Mouse (Mus musculus) CH12.LX (cell line): ENCODE data around the gene Capn13. TPM values are rescaled to one million over a fixed set of nuclear protein-coding genes. Genes with fewer than 3 reads are reported as not detected.
"Not testable (repeated sequence)": the region's sequence is repeated elsewhere in the genome, so short reads cannot be mapped to it uniquely, and the experiment has no call there.

Source experiments
- DNase-seq: peaks from one replicate; pipeline ENCODE4 v3.0.0-alpha.2; 2013; ENCODE audit errors: extremely low read depth
- H3K27ac ChIP-seq: 2 replicates; pipeline ENCODE4 v1.5.1; 2012; ENCODE audit warnings: low read depth, mild to moderate bottlenecking, control low read depth, moderate library complexity; ENCODE audit not compliant: insufficient read depth
- H3K27me3 ChIP-seq: replicated peaks from 2 replicates; pipeline ENCODE3; 2012; ENCODE audit warnings: inconsistent platforms
- H3K36me3 ChIP-seq, 2 experiments: replicated peaks in 1 of 2; 2 replicates each; pipeline versions ENCODE3 to v1.6.1; 2012; ENCODE audit warnings: inconsistent platforms in 1 of 2, low read length in 1 of 2, mild to moderate bottlenecking in 1 of 2, mixed read lengths in 1 of 2, moderate library complexity in 1 of 2; ENCODE audit not compliant: control insufficient read depth in 1 of 2, insufficient read depth in 1 of 2
- H3K4me1 ChIP-seq, 2 experiments: 2 replicates each; pipeline ENCODE4 v1.6.1; 2012; ENCODE audit warnings: inconsistent platforms in 1 of 2, moderate library complexity in 1 of 2; ENCODE audit not compliant: insufficient read depth in 2 of 2, control insufficient read depth in 1 of 2
- H3K4me2 ChIP-seq: 2 replicates; pipeline ENCODE4 v1.6.1; 2012; ENCODE audit warnings: low read depth, mild to moderate bottlenecking, control low read depth; ENCODE audit not compliant: poor library complexity, insufficient read depth, severe bottlenecking
- H3K4me3 ChIP-seq, 3 experiments: fragments of 150-350 bp in 1 of 3; sonication (generic) in 1 of 3; replicated peaks in 1 of 3; 2 replicates each; pipeline versions ENCODE3 to v1.5.1; 2011 to 2012; ENCODE audit warnings: low read depth in 2 of 3, low read length in 2 of 3, mild to moderate bottlenecking in 2 of 3, moderate library complexity in 2 of 3, control low read depth in 1 of 3, improper control_type of control experiment in 1 of 3, inconsistent platforms in 1 of 3, mixed read lengths in 1 of 3; ENCODE audit not compliant: poor library complexity in 1 of 3
- H3K79me2 ChIP-seq: replicated peaks from 2 replicates; pipeline ENCODE4 v1.6.1; 2012; ENCODE audit warnings: mild to moderate bottlenecking, moderate library complexity; ENCODE audit not compliant: control insufficient read depth, poor library complexity, insufficient read depth, severe bottlenecking; ENCODE audit errors: extremely low read depth
- H3K9ac ChIP-seq: 2 replicates; pipeline ENCODE4 v1.6.1; 2012; ENCODE audit warnings: low read depth, mild to moderate bottlenecking, control low read depth, moderate library complexity; ENCODE audit not compliant: insufficient read depth
- H3K9me3 ChIP-seq: replicated peaks from 2 replicates; pipeline ENCODE3; 2012; ENCODE audit warnings: low read length, inconsistent platforms, mixed read lengths
- CHD1 ChIP-seq: IDR thresholded peaks from 2 replicates; pipeline ENCODE4 v1.6.1; 2012; ENCODE audit warnings: low read depth, low read length, improper control_type of control experiment, inconsistent platforms
- CHD2 ChIP-seq: IDR thresholded peaks from 2 replicates; pipeline ENCODE4 v1.6.1; 2011; ENCODE audit warnings: low read length, improper control_type of control experiment
- CTCF ChIP-seq, 2 experiments: IDR thresholded peaks in 1 of 2; conservative IDR thresholded peaks in 1 of 2; 2 replicates each; pipeline ENCODE4 v1.5.1; 2011 to 2012; ENCODE audit warnings: low read depth in 2 of 2, low read length in 2 of 2, improper control_type of control experiment in 1 of 2, inconsistent platforms in 1 of 2, mild to moderate bottlenecking in 1 of 2, moderate library complexity in 1 of 2
- ELF1 ChIP-seq: IDR thresholded peaks from 2 replicates; pipeline ENCODE4 v1.6.1; 2014; ENCODE audit warnings: low read depth, mild to moderate bottlenecking, inconsistent platforms, low read length, improper control_type of control experiment
- GABPA ChIP-seq: IDR thresholded peaks from 2 replicates; pipeline ENCODE4 v1.6.1; 2012; ENCODE audit warnings: low read depth, low read length, improper control_type of control experiment, inconsistent platforms; ENCODE audit not compliant: insufficient replicate concordance
- HCFC1 ChIP-seq: IDR thresholded peaks from 2 replicates; pipeline ENCODE4 v1.6.1; 2012; ENCODE audit warnings: low read depth, mild to moderate bottlenecking, inconsistent platforms, low read length, improper control_type of control experiment
- MAX ChIP-seq: IDR thresholded peaks from 2 replicates; pipeline ENCODE4 v1.6.1; 2011; ENCODE audit warnings: low read length, improper control_type of control experiment
- MYC ChIP-seq: IDR thresholded peaks from 2 replicates; pipeline ENCODE4 v1.6.1; 2011; ENCODE audit warnings: low read depth, mild to moderate bottlenecking, improper control_type of control experiment, low read length
- POLR2A ChIP-seq: IDR thresholded peaks from 2 replicates; pipeline ENCODE4 v1.6.1; 2011; ENCODE audit warnings: low read depth, mild to moderate bottlenecking, improper control_type of control experiment, low read length
- POLR2AphosphoS2 ChIP-seq: IDR thresholded peaks from 2 replicates; pipeline ENCODE4 v1.6.1; 2011; ENCODE audit warnings: low read depth, low read length, improper control_type of control experiment
- RAD21 ChIP-seq: IDR thresholded peaks from 2 replicates; pipeline ENCODE4 v1.6.1; 2011; ENCODE audit warnings: low read depth, mild to moderate bottlenecking, low read length, improper control_type of control experiment, moderate library complexity
- RCOR1 ChIP-seq: conservative IDR thresholded peaks from 2 replicates; pipeline ENCODE4 v1.6.1; 2012; ENCODE audit warnings: low read depth, mild to moderate bottlenecking, inconsistent platforms, low read length, improper control_type of control experiment
- SIN3A ChIP-seq: IDR thresholded peaks from 2 replicates; pipeline ENCODE4 v1.6.1; 2012; ENCODE audit warnings: low read length, improper control_type of control experiment, inconsistent platforms
- SMC3 ChIP-seq: IDR thresholded peaks from 2 replicates; pipeline ENCODE4 v1.6.1; 2011; ENCODE audit warnings: low read depth, low read length, improper control_type of control experiment
- TBP ChIP-seq: conservative IDR thresholded peaks from 2 replicates; pipeline ENCODE4 v1.6.1; 2011; ENCODE audit warnings: low read depth, low read length, improper control_type of control experiment
- TCF12 ChIP-seq: IDR thresholded peaks from 2 replicates; pipeline ENCODE4 v1.6.1; 2014; ENCODE audit warnings: low read depth, mild to moderate bottlenecking, inconsistent platforms, low read length, improper control_type of control experiment
- USF1 ChIP-seq: IDR thresholded peaks from 2 replicates; pipeline ENCODE4 v1.6.1; 2014; ENCODE audit warnings: low read depth, mild to moderate bottlenecking, inconsistent platforms, low read length, improper control_type of control experiment
- dilution Hi-C: fragments of 300-500 bp; cut with MboI; formaldehyde crosslinking; loops from 2 replicates; pipeline ENCODE4 v1.14.3; 2020; ENCODE audit warnings: low sequenced_read_pairs; ENCODE audit not compliant: extremely low pct_unique_long_range_greater_than_20kb, extremely low pct_ligation_motif_present
- in situ Hi-C: fragments of 300-500 bp; cut with MboI; formaldehyde crosslinking; loops from 3 replicates; pipeline ENCODE4 v1.14.3; 2019; ENCODE audit warnings: low sequenced_read_pairs, low pct_ligation_motif_present, low pct_unique_long_range_greater_than_20kb, mixed read lengths
- polyA plus RNA-seq: library from polyadenylated mRNA; unstranded; fragments of >175 nt; gene quantifications from 2 replicates; pipeline ENCODE4 v1.2.1, GENCODE M21; 2012; ENCODE audit warnings: low read depth; ENCODE audit not compliant: insufficient read length
- total RNA-seq, 2 experiments: library from RNA; depleted of rRNA; stranded (reverse); fragments of 300-350 nt in 1 of 2; fragments of >200 nt in 1 of 2; gene quantifications; 2 replicates each; pipeline ENCODE4 v1.2.3; 2012 to 2014

The Capn13 gene
- total and polyA plus RNA-seq, 3 experiments, result not detected

DNA sequence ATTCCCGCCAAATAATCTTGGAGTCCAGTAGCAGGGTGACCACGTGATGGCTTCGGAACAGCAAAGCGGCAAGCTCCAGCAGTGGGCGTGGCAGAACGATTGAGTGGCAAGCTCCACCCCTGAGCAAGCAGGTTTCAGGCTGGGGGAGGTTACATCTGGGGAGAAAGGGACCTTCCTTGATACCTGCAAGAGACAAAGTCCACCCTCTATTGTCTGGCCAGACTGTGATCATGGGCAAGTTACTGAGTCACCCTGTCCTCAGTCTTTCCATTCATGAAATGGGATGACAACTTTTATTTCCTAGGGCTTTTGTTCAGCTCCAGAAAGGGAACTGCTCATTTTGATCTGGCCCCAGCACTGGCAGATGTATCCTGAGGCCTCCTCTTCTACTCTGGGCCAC, 118.0 kb downstream of the Capn13 start:
- H3K9me3 ChIP-seq, H3K36me3 ChIP-seq, dilution Hi-C loops, H3K9ac ChIP-seq, H3K27me3 ChIP-seq, H3K4me3 ChIP-seq, DNase-seq, H3K4me2 ChIP-seq, H3K79me2 ChIP-seq, H3K27ac ChIP-seq: not testable (repeated sequence)
- TF ChIP-seq MAX (0 out of 2 replicates have a peak, but pooled peaks have one; percentile 15), USF1 (peak; percentile 45)
- in situ Hi-C loops, result loop anchor here (5.0 kb wide), 1 partner anchor 90 kb away; no protein-coding TSS in a partner anchor
- H3K4me1 ChIP-seq, result peaks cover 12 to 37% of the 10 kb centered on the region in 2 experiments

DNA sequence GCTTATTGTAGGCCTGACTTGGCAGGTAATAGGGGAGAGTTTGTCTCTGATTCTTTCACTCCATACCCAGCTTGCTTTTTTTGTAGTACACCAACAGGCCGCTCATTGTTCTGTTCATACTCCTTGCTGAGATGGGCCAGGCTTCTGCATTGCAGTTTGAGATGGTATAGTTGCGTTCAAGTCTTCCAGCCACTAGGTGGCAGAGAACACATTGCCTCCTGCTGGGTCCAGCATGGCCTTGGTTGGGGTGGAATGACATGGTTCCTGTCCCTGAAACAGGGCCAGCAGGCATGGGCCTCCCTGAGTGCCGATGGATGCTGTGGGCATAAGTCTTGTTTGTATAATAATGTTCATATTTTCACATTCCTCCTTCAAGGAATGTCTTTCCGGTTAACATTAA, 122.9 kb downstream of the Capn13 start:
- TF ChIP-seq POLR2AphosphoS2 (no peak), TBP (no peak), USF1 (no peak), SMC3 (peak; percentile 50), CHD2 (no peak), RAD21 (peak; percentile 32), SIN3A (no peak), TCF12 (no peak), RCOR1 (no peak), ELF1 (no peak), HCFC1 (peak; percentile 46), MYC (peak; percentile 34; the same call in 1 of the 2 replicates), POLR2A (peak; percentile 25; the same call in 1 of the 2 replicates), GABPA (no peak), CHD1 (no peak), CTCF (conservative IDR thresholded peaks at IDR 0.05 in 1 of 2, IDR thresholded peaks at IDR 0.05 in 1 of 2; ENCODE audit: low read depth in 2 of 2, low read length in 2 of 2) (peak in 1 of 2 experiments; percentile 74; a peak in 2 of 4 replicates)
- no peaks in the 10 kb centered on the region for H3K9me3 ChIP-seq
- in situ Hi-C loops, result no loop called here
- dilution Hi-C loops, result no loop called here
- peaks cover 17 to 43% of the 10 kb centered on the region in 2 experiments for H3K4me1 ChIP-seq
- no peaks in the 10 kb centered on the region for H3K36me3 ChIP-seq
- H3K9ac ChIP-seq, result no peak overlapping the region
- no peaks in the 10 kb centered on the region for H3K27me3 ChIP-seq
- H3K4me2 ChIP-seq, result no peak overlapping the region
- H3K4me3 ChIP-seq, result no peak overlapping the region
- peak; percentile 30 for DNase-seq
- H3K27ac ChIP-seq, result no peak overlapping the region
- H3K79me2 ChIP-seq, result no peaks in the 10 kb centered on the region
